Mouse (Mus musculus) intestine, postnatal 0 days (tissue): ENCODE measurements around the gene Cog4. TPM values are rescaled to one million over a fixed set of nuclear protein-coding genes. Genes with fewer than 3 reads are reported as not detected.

Experiments
- ATAC-seq: fragments of 200-750 bp; cut with Nextera tagmentation; 2 replicates; pipeline ENCODE4 v1.8.0; 2017; ENCODE audit warnings: mild to moderate bottlenecking, moderate TSS enrichment, moderate library complexity
- H3K27ac ChIP-seq: fragments of 300-500 bp; sonication (generic); 2 replicates; pipeline ENCODE4 v1.5.1; 2014; ENCODE audit warnings: mild to moderate bottlenecking, low read depth, low read length, moderate library complexity
- H3K27me3 ChIP-seq: fragments of 300-500 bp; sonication (generic); replicated peaks from 2 replicates; pipeline ENCODE4 v1.6.1; 2014; ENCODE audit warnings: low read length, mixed read lengths; ENCODE audit not compliant: control insufficient read depth, insufficient read depth
- H3K36me3 ChIP-seq: fragments of 300-500 bp; sonication (generic); 2 replicates; pipeline ENCODE4 v1.6.1; 2014; ENCODE audit warnings: mild to moderate bottlenecking, moderate library complexity; ENCODE audit not compliant: control insufficient read depth, insufficient read depth
- H3K4me1 ChIP-seq: fragments of 300-500 bp; sonication (generic); replicated peaks from 2 replicates; pipeline ENCODE4 v1.6.1; 2014; ENCODE audit warnings: antibody characterized with exemption, low read length, mixed read lengths; ENCODE audit not compliant: control insufficient read depth, insufficient read depth
- H3K4me2 ChIP-seq: fragments of 300-500 bp; sonication (generic); replicated peaks from 2 replicates; pipeline ENCODE4 v1.6.1; 2014; ENCODE audit warnings: low read depth, mild to moderate bottlenecking, moderate library complexity
- H3K4me3 ChIP-seq: fragments of 300-500 bp; sonication (generic); 2 replicates; pipeline ENCODE4 v1.5.1; 2014; ENCODE audit warnings: low read depth, low read length
- H3K9ac ChIP-seq: fragments of 300-500 bp; sonication (generic); 2 replicates; pipeline ENCODE4 v1.6.1; 2014; ENCODE audit warnings: mild to moderate bottlenecking, low read depth, low read length
- H3K9me3 ChIP-seq: fragments of 300-500 bp; sonication (generic); 2 replicates; pipeline ENCODE4 v1.6.1; 2016; ENCODE audit warnings: mixed run types; ENCODE audit not compliant: control insufficient read depth
- CTCF ChIP-seq: sonication (generic); IDR thresholded peaks from 2 replicates; pipeline ENCODE4 v1.5.1; 2016; ENCODE audit warnings: low read depth, mild to moderate bottlenecking, control low read depth, antibody characterized with exemption, moderate library complexity
- WGBS: fragments of 180-500 bp; shearing (Covaris S2); extraction: QIAGEN DNeasy Blood & Tissue Kit; methylation state at CpG from one replicate; pipeline ENCODE4 v1.1.7; 2014; 5-methylcytosine and 5-hydroxymethylcytosine counted together
- polyA plus RNA-seq: library from polyadenylated mRNA; unstranded; fragments of >200 nt; fragmentation: Nextera tagmentation; extraction: Ambion mirVana; gene quantifications from 2 replicates; pipeline ENCODE4 v1.2.1, GENCODE M21; 2015

The Cog4 gene
- polyA plus RNA-seq, 1 experiment from 2014 or later = 40.2 TPM

- Histone ChIP-seq H3K36me3 (peaks cover 21% of the 10 kb centered on the region), H3K27ac (no peak overlapping the region), H3K9me3 (no peaks in the 10 kb centered on the region), H3K9ac (no peak overlapping the region), H3K27me3 (no peaks in the 10 kb centered on the region), H3K4me2 (no peak overlapping the region), H3K4me3 (no peak overlapping the region), H3K4me1 (no peaks in the 10 kb centered on the region)
- TF ChIP-seq CTCF = no peak
- no peak for ATAC-seq
- 85% methylated on average over 10 of the region's 10 CpGs for whole genome bisulfite sequencing
Measured at GRCm38 (mm10) chr8:110894851-110895250, 48.5 kb downstream of the Cog4 start.

- Histone ChIP-seq H3K4me1 (no peaks in the 10 kb centered on the region), H3K9me3 (no peaks in the 10 kb centered on the region), H3K36me3 (peaks cover 17% of the 10 kb centered on the region), H3K4me3 (no peak overlapping the region), H3K27me3 (no peaks in the 10 kb centered on the region), H3K9ac (no peak overlapping the region), H3K4me2 (no peak overlapping the region), H3K27ac (no peak overlapping the region)
- WGBS = 76% methylated on average over 7 of the region's 9 CpGs
- no peak for TF ChIP-seq CTCF
- ATAC-seq = no peak
Measured at GRCm38 (mm10) chr8:110895254-110895653, 48.9 kb downstream of the Cog4 start.

GRCm38 (mm10) chr8:110895812-110896211, 49.4 kb downstream of the Cog4 start:
- Histone ChIP-seq H3K9me3 (no peaks in the 10 kb centered on the region), H3K9ac (no peak overlapping the region), H3K27ac (no peak overlapping the region), H3K4me3 (no peak overlapping the region), H3K27me3 (no peaks in the 10 kb centered on the region), H3K36me3 (peaks cover 17% of the 10 kb centered on the region), H3K4me1 (0 out of 2 replicates have a peak, but pooled peaks cover 2% of the 10 kb centered on the region), H3K4me2 (no peak overlapping the region)
- WGBS = 89% methylated on average over 13 of the region's 13 CpGs
- ATAC-seq = no peak
- no peak for TF ChIP-seq CTCF

- TF ChIP-seq CTCF = no peak
- no peak for ATAC-seq
- H3K9ac ChIP-seq = no peak overlapping the region
- H3K4me2 ChIP-seq = no peak overlapping the region
- WGBS = 93% methylated on average over 6 of the region's 6 CpGs
- H3K4me3 ChIP-seq = no peak overlapping the region
- H3K9me3 ChIP-seq = no peaks in the 10 kb centered on the region
- H3K36me3 ChIP-seq = peaks cover 17% of the 10 kb centered on the region
- 0 out of 2 replicates have a peak, but pooled peaks cover 3% of the 10 kb centered on the region for H3K4me1 ChIP-seq
- no peaks in the 10 kb centered on the region for H3K27me3 ChIP-seq
- H3K27ac ChIP-seq = no peak overlapping the region
Measured at GRCm38 (mm10) chr8:110897495-110897894, 51.1 kb downstream of the Cog4 start.

GRCm38 (mm10) chr8:110901056-110901455, 54.7 kb downstream of the Cog4 start:
- no peak overlapping the region for H3K4me3 ChIP-seq
- H3K27me3 ChIP-seq = no peaks in the 10 kb centered on the region
- no peak overlapping the region for H3K9ac ChIP-seq
- H3K4me2 ChIP-seq = peak overlapping the region; percentile 82
- TF ChIP-seq CTCF = no peak
- no peaks in the 10 kb centered on the region for H3K9me3 ChIP-seq
- WGBS = 25% methylated on average over 3 of the region's 3 CpGs
- peak overlapping the region; percentile 70 for H3K27ac ChIP-seq
- 0 out of 2 replicates have a peak, but pooled peaks cover 3% of the 10 kb centered on the region for H3K4me1 ChIP-seq
- ATAC-seq = peak; percentile 81
- H3K36me3 ChIP-seq = peaks cover 12% of the 10 kb centered on the region; the same call in 1 of the 2 replicates

- H3K36me3 ChIP-seq = peaks cover 12% of the 10 kb centered on the region; the same call in 1 of the 2 replicates
- TF ChIP-seq CTCF = no peak
- 2% methylated on average over 30 of the region's 30 CpGs for WGBS
- 0 out of 2 replicates have a peak within 1 kb of the TSS, but pooled peaks have one; percentile 35 for H3K27ac ChIP-seq
- H3K4me1 ChIP-seq = 0 out of 2 replicates have a peak, but pooled peaks cover 3% of the 10 kb centered on the region
- peak within 1 kb of the TSS; percentile 76 for H3K4me3 ChIP-seq
- H3K27me3 ChIP-seq = no peaks in the 10 kb centered on the region
- H3K9ac ChIP-seq = peak within 1 kb of the TSS; percentile 55
- ATAC-seq = peak; percentile 80
- H3K4me2 ChIP-seq = peak within 1 kb of the TSS; percentile 82
- H3K9me3 ChIP-seq = no peaks in the 10 kb centered on the region
Measured at GRCm38 (mm10) chr8:110901839-110902578, 55.6 kb downstream of the Cog4 start, which contains the start of gene Fuk. TSS of gene Fuk (minus strand) at chr8:110902488.
